Mouse (Mus musculus) adrenal gland, postnatal 10 days (tissue): Measurements from ENCODE around the gene Irf6. TPM values are rescaled to one million over a fixed set of nuclear protein-coding genes. Genes with fewer than 3 reads are reported as not detected.

Source experiments
- DNase-seq: peaks from one replicate; pipeline ENCODE4 v3.0.0; 2021; ENCODE audit warnings: mixed read lengths
- total RNA-seq, 2 experiments: library from RNA; stranded (reverse); gene quantifications; 2 replicates each; pipeline ENCODE4 v1.2.3; 2021

Gene Irf6
- total RNA-seq, 2 experiments from 2014 or later, result 3.2 to 5.1 TPM

GRCm38 (mm10) chr1:193200640-193201382, 47.9 kb downstream of the Irf6 start:
- no peak for DNase-seq

- DNase-seq, result no peak
These were observed 48.5 kb downstream of the Irf6 start, which contains the start of gene Traf3ip3 for GRCm38 (mm10) chr1:193201383-193201778. TSS of gene Traf3ip3 (minus strand) at chr1:193201703.

- no peak for DNase-seq
These were observed 50.9 kb downstream of the Irf6 start for GRCm38 (mm10) chr1:193203821-193204220.

- DNase-seq, result no peak
These were observed 52.5 kb downstream of the Irf6 start for GRCm38 (mm10) chr1:193205431-193205830.

- no peak for DNase-seq
These were observed 54.6 kb downstream of the Irf6 start, which contains the start of gene Lamb3 for GRCm38 (mm10) chr1:193207503-193207902. TSS of gene Lamb3 (plus strand) at chr1:193207699.

GRCm38 (mm10) chr1:193208178-193208577, 55.3 kb downstream of the Irf6 start:
- DNase-seq, result peak; percentile 67

- no peak for DNase-seq
These were observed 58.5 kb downstream of the Irf6 start for GRCm38 (mm10) chr1:193211371-193211770.

GRCm38 (mm10) chr1:193214053-193214452, 61.1 kb downstream of the Irf6 start:
- DNase-seq, result no peak

GRCm38 (mm10) chr1:193216000-193216399, 63.1 kb downstream of the Irf6 start:
- no peak for DNase-seq

GRCm38 (mm10) chr1:193220408-193220807, 67.5 kb downstream of the Irf6 start:
- DNase-seq, result no peak

Other genes starting within 250 kb of the Irf6 start
- gene Syt14, start 117.3 kb upstream of the Irf6 start, total RNA-seq, result 1 to 10 TPM; 4.6 to 5.7 TPM
- 10 to 100 TPM; 14.8 to 16.6 TPM for gene Diexf, start 22.8 kb upstream of the Irf6 start, total RNA-seq
- gene A130010J15Rik, start 14.9 kb downstream of the Irf6 start, total RNA-seq, result 1 to 10 TPM; 3.4 to 4.8 TPM
- 1 to 10 TPM; 9.1 to 9.3 TPM for gene Traf3ip3, start 48.6 kb downstream of the Irf6 start, total RNA-seq
- 1 to 10 TPM; 2.1 to 3.2 TPM for gene Lamb3, start 54.6 kb downstream of the Irf6 start, total RNA-seq
- 100 to 1,000 TPM in 1 of 2 experiments, 10 to 100 TPM in 1; 47.9 to 110 TPM for gene Hsd11b1, start 111.0 kb downstream of the Irf6 start, total RNA-seq
- 100 to 1,000 TPM; 138 to 255 TPM for gene G0s2, start 120.1 kb downstream of the Irf6 start, total RNA-seq
- gene Camk1g, start 217.2 kb downstream of the Irf6 start, total RNA-seq, result 1 to 10 TPM in 1 of 2 experiments, under 1 TPM in 1; 0.69 to 1.0 TPM